Mouse (Mus musculus) megakaryocyte, embryonic 14.5 days (primary cell): Measurements from ENCODE around the gene Vps13d.

Source experiments
- FLI1 ChIP-seq: IDR thresholded peaks from 2 replicates; pipeline ENCODE4 v1.6.1; 2012; ENCODE audit warnings: low read length, inconsistent platforms, mixed read lengths
- GATA1 ChIP-seq: IDR thresholded peaks from 3 replicates; pipeline ENCODE4 v1.6.1; 2012; ENCODE audit warnings: mixed read lengths, low read length, inconsistent platforms, borderline replicate concordance

- TF ChIP-seq FLI1 (no peak), GATA1 (no peak)
These were observed 14.4 kb upstream of the Vps13d start for GRCm38 (mm10) chr4:145209076-145209689.
